ENCODE assay signal across 12 mouse cellular contexts in the genomic region with DNA sequence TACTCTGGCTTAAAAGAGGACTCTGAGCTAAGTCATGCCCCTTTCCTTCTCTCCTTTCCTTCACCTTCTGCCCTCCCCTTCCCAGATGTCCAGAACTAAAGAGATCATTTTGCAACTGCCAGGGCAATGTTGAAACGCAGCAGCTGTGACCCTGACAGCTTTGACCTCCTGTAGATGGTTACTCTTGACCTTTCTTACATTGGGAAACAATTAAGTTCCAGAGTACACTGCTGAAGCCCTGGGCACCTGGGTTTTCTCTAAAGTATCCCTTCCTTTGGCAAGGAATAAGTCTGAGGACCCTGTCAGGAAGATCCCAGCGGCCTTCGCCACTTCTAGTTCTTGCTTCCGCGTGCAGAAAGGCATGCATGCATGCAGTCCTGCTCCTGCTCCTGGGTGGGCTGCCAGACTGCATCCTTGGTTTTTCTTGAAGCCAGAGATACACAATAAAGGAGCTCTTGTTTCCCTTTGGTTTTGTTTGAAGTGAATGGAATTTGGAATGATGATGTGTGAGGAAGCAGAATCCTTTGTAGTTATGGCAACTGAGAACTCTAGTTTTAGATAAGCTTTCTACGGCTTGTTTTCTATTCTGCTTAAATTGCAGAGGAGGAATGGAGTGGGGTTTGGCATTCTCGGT.
DNase-seq lines count a peak whose midpoint lies in the region; ATAC-seq and TF ChIP-seq lines count a peak whose summit lies in the region.
"Had no signal": no experiment of that assay in that cellular context is flagged by ENCODE, and none has a peak within 500 bp of the region (broad histone marks: within the 10 kb centered on the region; RNA-seq: fewer than 3 reads in every experiment).

No protein-coding gene starts in this region.

- 0 out of 2 replicates have a peak, but pooled peaks cover 3% of the 10 kb centered on the region for H3K4me1 ChIP-seq in forebrain, postnatal 0 days (ENCODE audit: insufficient read depth)
- H3K4me1 ChIP-seq in forebrain, embryonic 15.5 days, result no peaks in the 10 kb centered on the region
- H3K4me1 ChIP-seq in neural tube, embryonic 15.5 days, result no peaks in the 10 kb centered on the region
- H3K4me1 ChIP-seq: heart, embryonic 15.5 days had no signal

- H3K36me3 ChIP-seq in forebrain, postnatal 0 days (ENCODE audit: insufficient read depth), result no peaks in the 10 kb centered on the region
- no peaks in the 10 kb centered on the region for H3K36me3 ChIP-seq in forebrain, embryonic 15.5 days
- no peaks in the 10 kb centered on the region for H3K36me3 ChIP-seq in neural tube, embryonic 15.5 days
- H3K36me3 ChIP-seq: embryonic facial prominence, embryonic 15.5 days; heart, embryonic 15.5 days had no signal

- H3K9me3 ChIP-seq in forebrain, postnatal 0 days (ENCODE audit: low read length), result no peaks in the 10 kb centered on the region
- no peaks in the 10 kb centered on the region for H3K9me3 ChIP-seq in forebrain, embryonic 15.5 days
- H3K9me3 ChIP-seq in neural tube, embryonic 15.5 days (replicated peaks), result no peaks in the 10 kb centered on the region
- H3K9me3 ChIP-seq: embryonic facial prominence, embryonic 15.5 days; heart, embryonic 15.5 days had no signal

- no peak overlapping the region for H3K4me3 ChIP-seq in forebrain, postnatal 0 days (ENCODE audit: low read depth, low read length)
- no peak overlapping the region for H3K4me3 ChIP-seq in forebrain, embryonic 15.5 days
- no peak overlapping the region for H3K4me3 ChIP-seq in neural tube, embryonic 15.5 days (replicated peaks)
- H3K4me3 ChIP-seq: embryonic facial prominence, embryonic 15.5 days; heart, embryonic 15.5 days had no signal

- ATAC-seq in forebrain, postnatal 0 days, result peak; percentile 25; the same call in 1 of the 2 replicates
- ATAC-seq in forebrain, embryonic 15.5 days (replicated peaks), result no peak
- ATAC-seq in neural tube, embryonic 15.5 days (ENCODE audit: low FRiP score), result no peak
- ATAC-seq in erythroblast, adult 5-6 weeks (replicated peaks; ENCODE audit: low FRiP score, poor library complexity, severe bottlenecking), result no peak
- ATAC-seq: intestine, embryonic 16.5 days had no signal

- H3K27me3 ChIP-seq in forebrain, postnatal 0 days (ENCODE audit: insufficient read depth, low read length), result no peaks in the 10 kb centered on the region
- no peaks in the 10 kb centered on the region for H3K27me3 ChIP-seq in forebrain, embryonic 15.5 days
- no peaks in the 10 kb centered on the region for H3K27me3 ChIP-seq in neural tube, embryonic 15.5 days (replicated peaks)
- H3K27me3 ChIP-seq: embryonic facial prominence, embryonic 15.5 days; heart, embryonic 15.5 days had no signal

- WGBS in forebrain, postnatal 0 days, result 54% methylated on average over 7 of the region's 7 CpGs
- 63% methylated on average over 7 of the region's 7 CpGs for WGBS in forebrain, embryonic 15.5 days
- WGBS in neural tube, embryonic 15.5 days, result 52% methylated on average over 7 of the region's 7 CpGs

- H3K27ac ChIP-seq in forebrain, postnatal 0 days (ENCODE audit: low read depth, low read length), result peak overlapping the region; percentile 72; the same call in 1 of the 2 replicates
- H3K27ac ChIP-seq in forebrain, embryonic 15.5 days (replicated peaks), result no peak overlapping the region
- H3K27ac ChIP-seq in neural tube, embryonic 15.5 days (replicated peaks), result no peak overlapping the region
- H3K27ac ChIP-seq: embryonic facial prominence, embryonic 15.5 days; heart, embryonic 15.5 days had no signal

- TF ChIP-seq CTCF in forebrain, postnatal 0 days (IDR thresholded peaks at IDR 0.05; ENCODE audit: low read depth), result no peak

- DNase-seq in forebrain, postnatal 0 days, result peak; percentile 20
- peak; percentile 55 for DNase-seq in neural tube, embryonic 10.5 days (ENCODE audit: extremely low spot score, low spot score)
- peak; percentile 28 for DNase-seq in hindlimb bud, embryonic 11.5 days (ENCODE audit: extremely low spot score, low read depth, low spot score)
- peak; percentile 57 for DNase-seq in mesoderm, embryonic 11.5 days (ENCODE audit: low read depth, low spot score)
- no peak for DNase-seq in ovary, postnatal 36 days (ENCODE audit: low spot score)
- DNase-seq: B cell, adult 2 months had no signal

- no peak overlapping the region for H3K4me2 ChIP-seq in forebrain, postnatal 0 days (ENCODE audit: low read depth)
- H3K4me2 ChIP-seq in forebrain, embryonic 15.5 days (replicated peaks), result no peak overlapping the region
- no peak overlapping the region for H3K4me2 ChIP-seq in neural tube, embryonic 15.5 days
- H3K4me2 ChIP-seq: embryonic facial prominence, embryonic 15.5 days; heart, embryonic 15.5 days had no signal

- H3K9ac ChIP-seq in forebrain, postnatal 0 days, result no peak overlapping the region
- no peak overlapping the region for H3K9ac ChIP-seq in forebrain, embryonic 15.5 days (replicated peaks)
- no peak overlapping the region for H3K9ac ChIP-seq in neural tube, embryonic 15.5 days (replicated peaks)
- H3K9ac ChIP-seq: embryonic facial prominence, embryonic 15.5 days; heart, embryonic 15.5 days had no signal
